Mouse (Mus musculus) neural tube, embryonic 13.5 days (tissue): ENCODE measurements around the gene Rarres2. TPM values are rescaled to one million over a fixed set of nuclear protein-coding genes. Genes with fewer than 3 reads are reported as not detected.

ENCODE experiments used
- ATAC-seq: fragments of 200-750 bp; cut with Nextera tagmentation; 2 replicates; pipeline ENCODE4 v1.8.0; 2017; ENCODE audit warnings: low read depth, mild to moderate bottlenecking, moderate TSS enrichment, moderate library complexity
- H3K27ac ChIP-seq: fragments of 300-500 bp; sonication (generic); replicated peaks from 2 replicates; pipeline ENCODE4 v1.5.1; 2015; ENCODE audit warnings: moderate library complexity, mild to moderate bottlenecking, inconsistent platforms
- H3K27me3 ChIP-seq: fragments of 300-500 bp; sonication (generic); 2 replicates; pipeline ENCODE4 v1.6.1; 2015; ENCODE audit warnings: mild to moderate bottlenecking, inconsistent platforms
- H3K36me3 ChIP-seq: fragments of 300-500 bp; sonication (generic); 2 replicates; pipeline ENCODE4 v1.6.1; 2015; ENCODE audit warnings: mild to moderate bottlenecking, inconsistent platforms
- H3K4me1 ChIP-seq: fragments of 300-500 bp; sonication (generic); replicated peaks from 2 replicates; pipeline ENCODE4 v1.6.1; 2015; ENCODE audit warnings: inconsistent platforms
- H3K4me2 ChIP-seq: fragments of 300-500 bp; sonication (generic); 2 replicates; pipeline ENCODE4 v1.6.1; 2015; ENCODE audit warnings: inconsistent platforms, mild to moderate bottlenecking, moderate library complexity
- H3K4me3 ChIP-seq: fragments of 300-500 bp; sonication (generic); 2 replicates; pipeline ENCODE4 v1.5.1; 2015; ENCODE audit warnings: mild to moderate bottlenecking, inconsistent platforms
- H3K9ac ChIP-seq: fragments of 300-500 bp; sonication (generic); 2 replicates; pipeline ENCODE4 v1.6.1; 2015; ENCODE audit warnings: moderate library complexity, mild to moderate bottlenecking, inconsistent platforms
- H3K9me3 ChIP-seq: fragments of 300-500 bp; sonication (generic); 2 replicates; pipeline ENCODE4 v1.6.1; 2016; ENCODE audit warnings: inconsistent platforms
- WGBS: fragments of 180-500 bp; shearing (Covaris S2); methylation state at CpG from one replicate; pipeline ENCODE4 v1.1.7; 2015; 5-methylcytosine and 5-hydroxymethylcytosine counted together
- polyA plus RNA-seq: library from polyadenylated mRNA; unstranded; fragments of >200 nt; fragmentation: Nextera tagmentation; extraction: Ambion mirVana; gene quantifications from 2 replicates; pipeline ENCODE4 v1.2.1, GENCODE M21; 2015

The Rarres2 gene
- polyA plus RNA-seq, 1 experiment from 2014 or later = 9.2 TPM

DNA sequence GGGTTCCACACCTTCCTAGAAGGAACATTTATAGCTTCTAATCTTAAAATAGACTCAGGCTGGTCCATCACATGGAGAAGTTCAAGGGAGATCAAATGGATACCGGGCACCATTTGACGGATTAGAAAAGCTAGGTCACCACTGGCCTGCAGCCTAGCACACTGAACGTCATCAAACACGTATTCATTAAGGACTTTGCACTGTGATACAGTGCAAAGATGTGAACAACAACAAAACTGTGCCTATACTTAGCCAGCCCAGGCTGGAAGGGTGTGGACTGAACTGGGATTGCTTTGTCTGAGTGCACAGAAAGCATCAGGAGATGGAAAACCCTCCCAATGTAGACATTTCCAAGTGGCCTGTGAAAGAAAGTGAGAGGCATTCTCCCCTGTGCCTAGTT lies 18.8 kb downstream of the Rarres2 start:
- Histone ChIP-seq H3K27me3 (no peaks in the 10 kb centered on the region), H3K4me2 (peak overlapping the region; percentile 73), H3K27ac (peak overlapping the region; percentile 96), H3K4me1 (peaks cover 21% of the 10 kb centered on the region), H3K36me3 (peaks cover 21% of the 10 kb centered on the region), H3K9me3 (no peaks in the 10 kb centered on the region), H3K9ac (peak overlapping the region; percentile 90), H3K4me3 (peak overlapping the region; percentile 55)
- WGBS = 75% methylated on average over 4 of the region's 4 CpGs
- ATAC-seq = 0 out of 2 replicates have a peak, but pooled peaks have one; percentile 22

- Histone ChIP-seq H3K9me3 (no peaks in the 10 kb centered on the region), H3K27ac (peak overlapping the region; percentile 96; the same call in 1 of the 2 replicates)
These were observed 19.7 kb downstream of the Rarres2 start for GRCm38 (mm10) chr6:48552918-48553317.

DNA sequence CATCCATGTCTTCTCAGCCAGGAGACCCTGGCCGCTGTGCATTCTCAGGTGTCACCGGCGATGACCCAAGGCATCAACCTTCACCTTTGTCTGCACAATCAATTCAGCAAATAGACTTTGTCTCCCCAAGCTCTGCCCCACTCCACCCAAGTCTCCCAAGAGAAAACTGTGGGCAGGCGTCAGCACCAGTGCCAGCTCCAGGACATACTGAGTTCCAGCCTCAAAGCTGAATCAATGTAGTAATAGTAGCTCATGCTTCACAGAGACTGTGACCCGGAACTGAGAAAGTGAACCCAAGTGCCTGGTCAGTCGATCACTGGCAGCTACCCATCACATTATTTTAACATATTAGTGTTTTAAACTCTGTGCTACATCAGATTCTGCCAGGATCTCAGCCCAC lies 24.3 kb downstream of the Rarres2 start:
- H3K4me2 ChIP-seq = no peak overlapping the region
- WGBS = 92% methylated on average over 6 of the region's 6 CpGs
- no peak overlapping the region for H3K9ac ChIP-seq
- H3K36me3 ChIP-seq = no peaks in the 10 kb centered on the region
- no peaks in the 10 kb centered on the region for H3K4me1 ChIP-seq
- ATAC-seq = no peak
- no peak overlapping the region for H3K4me3 ChIP-seq
- H3K9me3 ChIP-seq = no peaks in the 10 kb centered on the region
- H3K27me3 ChIP-seq = no peaks in the 10 kb centered on the region
- H3K27ac ChIP-seq = no peak overlapping the region

More at GRCm38 (mm10) chr6:48552918-48553317, 19.7 kb downstream of the Rarres2 start:
- Histone ChIP-seq H3K4me3 (no peak overlapping the region), H3K4me1 (peaks cover 21% of the 10 kb centered on the region), H3K27me3 (no peaks in the 10 kb centered on the region), H3K4me2 (no peak overlapping the region), H3K36me3 (peaks cover 13% of the 10 kb centered on the region), H3K9ac (no peak overlapping the region)
- 69% methylated on average over 4 of the region's 4 CpGs for WGBS
- no peak for ATAC-seq

GRCm38 (mm10) chr6:48546858-48547257 lies 25.7 kb downstream of the Rarres2 start:
- ATAC-seq = no peak
- Histone ChIP-seq H3K9me3 (no peaks in the 10 kb centered on the region), H3K27me3 (no peaks in the 10 kb centered on the region), H3K4me1 (0 out of 2 replicates have a peak, but pooled peaks cover 3% of the 10 kb centered on the region), H3K4me3 (no peak overlapping the region), H3K36me3 (peaks cover 9% of the 10 kb centered on the region), H3K9ac (no peak overlapping the region), H3K4me2 (no peak overlapping the region), H3K27ac (no peak overlapping the region)
- WGBS = 71% methylated on average over 4 of the region's 4 CpGs

- ATAC-seq = no peak
- WGBS = 60% methylated on average over 1 of the region's 1 CpGs
These were observed 26.3 kb downstream of the Rarres2 start for GRCm38 (mm10) chr6:48546271-48546670.

DNA sequence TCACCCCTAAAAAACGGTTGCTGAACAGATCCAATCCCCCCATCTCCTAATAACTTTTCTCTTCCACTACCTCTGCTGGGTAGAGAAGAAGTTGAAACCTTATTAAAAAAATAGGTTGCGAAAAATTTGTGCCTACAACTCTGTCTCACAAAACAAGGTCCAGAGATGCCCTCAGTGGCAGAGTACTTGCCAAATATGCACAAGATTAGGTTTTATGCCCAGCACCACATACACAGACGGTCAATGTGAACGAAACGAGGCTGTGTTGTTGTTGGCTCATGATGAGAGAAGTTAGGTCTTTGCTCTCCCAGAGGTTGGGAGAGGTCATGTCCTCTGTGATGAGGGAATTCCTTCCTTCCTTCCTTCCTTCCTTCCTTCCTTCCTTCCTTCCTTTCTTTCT lies 27.3 kb downstream of the Rarres2 start:
- no peaks in the 10 kb centered on the region for H3K9me3 ChIP-seq
- WGBS = 86% methylated on average over 5 of the region's 5 CpGs
- no peak for ATAC-seq
- no peak overlapping the region for H3K4me2 ChIP-seq
- H3K4me3 ChIP-seq = no peak overlapping the region
- peaks cover 25% of the 10 kb centered on the region for H3K36me3 ChIP-seq
- peaks cover 15% of the 10 kb centered on the region for H3K4me1 ChIP-seq
- no peak overlapping the region for H3K27ac ChIP-seq
- H3K27me3 ChIP-seq = no peaks in the 10 kb centered on the region
- H3K9ac ChIP-seq = no peak overlapping the region

More at GRCm38 (mm10) chr6:48546271-48546670, 26.3 kb downstream of the Rarres2 start:
- H3K4me1 ChIP-seq = peaks cover 9% of the 10 kb centered on the region
- no peak overlapping the region for H3K9ac ChIP-seq
- H3K27me3 ChIP-seq = no peaks in the 10 kb centered on the region
- H3K27ac ChIP-seq = no peak overlapping the region
- H3K36me3 ChIP-seq = peaks cover 14% of the 10 kb centered on the region
- H3K4me2 ChIP-seq = no peak overlapping the region
- no peak overlapping the region for H3K4me3 ChIP-seq
- H3K9me3 ChIP-seq = no peaks in the 10 kb centered on the region

DNA sequence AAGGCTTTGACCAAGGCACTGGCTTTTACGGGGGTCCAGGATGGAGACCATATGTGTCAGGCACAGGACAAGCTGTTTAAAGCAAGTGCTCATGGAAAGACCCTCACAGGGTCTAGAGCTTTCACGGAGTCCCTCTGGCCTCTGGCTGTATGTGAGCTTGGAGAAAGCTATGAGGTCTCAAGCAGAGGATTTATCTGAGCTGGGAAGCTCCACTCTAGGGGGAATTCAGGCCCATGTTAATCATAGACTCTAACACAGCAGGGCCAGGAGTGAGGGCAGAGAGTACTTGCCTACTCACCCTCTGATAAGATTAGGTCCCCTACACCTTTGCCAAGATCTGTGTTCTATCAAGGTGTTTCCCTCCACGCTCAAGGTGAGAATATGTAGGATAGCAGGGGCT lies 30.0 kb downstream of the Rarres2 start:
- Histone ChIP-seq H3K9ac (no peak overlapping the region), H3K36me3 (peaks cover 29% of the 10 kb centered on the region), H3K4me3 (no peak overlapping the region), H3K4me2 (no peak overlapping the region), H3K4me1 (peaks cover 35% of the 10 kb centered on the region), H3K9me3 (no peaks in the 10 kb centered on the region), H3K27me3 (no peaks in the 10 kb centered on the region), H3K27ac (no peak overlapping the region)
- no peak for ATAC-seq
- WGBS = 89% methylated on average over 3 of the region's 3 CpGs

DNA sequence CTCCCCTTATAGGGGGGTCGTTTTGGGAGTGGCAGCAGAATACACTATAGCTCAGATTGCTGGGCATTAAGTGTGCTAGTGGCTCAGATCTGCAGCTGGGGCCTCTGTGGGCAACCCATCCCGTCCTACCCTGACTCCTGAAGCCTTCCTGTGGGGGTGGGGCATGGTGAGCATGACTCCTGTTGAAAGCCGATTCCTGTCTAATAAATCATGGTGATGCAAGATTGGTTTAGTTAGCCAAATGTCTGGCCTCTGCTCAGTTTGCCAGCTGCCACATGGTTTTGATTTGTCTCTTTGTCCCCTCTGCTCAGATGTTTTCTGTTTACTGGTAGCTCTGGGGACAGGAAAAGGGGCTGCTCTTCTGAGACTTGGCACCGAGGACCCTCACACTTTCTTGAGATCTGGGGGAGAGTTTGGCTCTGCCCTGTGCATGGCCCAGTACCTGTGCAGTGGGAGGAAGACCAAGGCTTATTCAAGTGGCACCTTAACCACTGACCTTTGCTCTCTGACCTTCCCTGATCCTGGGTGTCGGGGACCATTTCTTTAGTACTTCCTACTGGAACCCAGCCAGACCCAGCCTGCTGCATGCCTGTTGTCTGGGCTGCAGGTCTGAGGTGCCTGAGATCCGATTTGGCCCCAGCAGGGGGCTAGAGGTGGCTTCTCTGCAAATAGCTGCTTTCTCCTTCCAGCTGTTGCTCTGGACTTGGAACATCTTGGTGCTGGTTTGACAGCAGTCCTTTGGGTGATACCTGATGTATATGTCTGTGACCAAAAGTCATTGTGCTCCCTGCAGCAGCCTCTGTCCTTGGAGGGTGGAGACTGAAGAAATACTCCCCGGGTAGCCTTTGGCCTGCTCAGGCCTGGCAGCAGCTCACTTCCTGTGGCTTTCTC lies 30.8 kb downstream of the Rarres2 start:
- Histone ChIP-seq H3K9me3 (no peaks in the 10 kb centered on the region), H3K36me3 (peaks cover 29% of the 10 kb centered on the region), H3K4me1 (peaks cover 39% of the 10 kb centered on the region), H3K9ac (0 out of 2 replicates have a peak overlapping the region, but pooled peaks have one; percentile 13), H3K4me2 (no peak overlapping the region), H3K27ac (no peak overlapping the region; the same call in 1 of the 2 replicates), H3K27me3 (no peaks in the 10 kb centered on the region), H3K4me3 (no peak overlapping the region)
- no peak for ATAC-seq
- WGBS = 41% methylated on average over 7 of the region's 7 CpGs

DNA sequence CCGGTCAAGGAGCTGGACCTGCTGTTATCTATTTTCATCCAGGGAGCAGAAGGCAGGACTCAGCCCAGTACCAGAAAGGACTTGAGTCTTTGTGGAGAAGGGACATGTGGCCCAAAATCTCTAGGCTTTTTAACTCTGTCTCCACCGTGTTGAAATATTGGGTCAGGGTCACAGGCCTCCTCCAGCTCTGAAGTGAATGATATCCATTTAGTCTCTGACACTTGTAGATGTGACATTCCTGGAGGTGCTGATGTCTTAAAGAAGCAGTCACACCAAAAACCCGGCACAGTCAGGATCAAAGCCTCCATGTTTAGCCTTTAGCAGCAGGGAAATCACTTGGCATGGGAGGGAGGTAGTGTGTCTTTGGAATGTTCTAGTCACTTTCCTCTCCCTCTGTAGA lies 31.9 kb downstream of the Rarres2 start:
- no peak for ATAC-seq
- H3K4me2 ChIP-seq = no peak overlapping the region
- no peak overlapping the region for H3K4me3 ChIP-seq
- WGBS = 71% methylated on average over 3 of the region's 3 CpGs
- no peaks in the 10 kb centered on the region for H3K9me3 ChIP-seq
- no peaks in the 10 kb centered on the region for H3K27me3 ChIP-seq
- peaks cover 29% of the 10 kb centered on the region for H3K36me3 ChIP-seq
- H3K27ac ChIP-seq = no peak overlapping the region
- H3K9ac ChIP-seq = no peak overlapping the region
- peaks cover 45% of the 10 kb centered on the region for H3K4me1 ChIP-seq

- H3K27me3 ChIP-seq = no peaks in the 10 kb centered on the region
- H3K27ac ChIP-seq = no peak overlapping the region
- no peaks in the 10 kb centered on the region for H3K9me3 ChIP-seq
- 55% methylated on average over 5 of the region's 5 CpGs for WGBS
- no peak overlapping the region for H3K4me2 ChIP-seq
- no peak for ATAC-seq
- no peak overlapping the region for H3K4me3 ChIP-seq
- no peak overlapping the region for H3K9ac ChIP-seq
- peaks cover 29% of the 10 kb centered on the region for H3K36me3 ChIP-seq
- H3K4me1 ChIP-seq = peaks cover 45% of the 10 kb centered on the region
These were observed 32.7 kb downstream of the Rarres2 start for GRCm38 (mm10) chr6:48539860-48540259.

DNA sequence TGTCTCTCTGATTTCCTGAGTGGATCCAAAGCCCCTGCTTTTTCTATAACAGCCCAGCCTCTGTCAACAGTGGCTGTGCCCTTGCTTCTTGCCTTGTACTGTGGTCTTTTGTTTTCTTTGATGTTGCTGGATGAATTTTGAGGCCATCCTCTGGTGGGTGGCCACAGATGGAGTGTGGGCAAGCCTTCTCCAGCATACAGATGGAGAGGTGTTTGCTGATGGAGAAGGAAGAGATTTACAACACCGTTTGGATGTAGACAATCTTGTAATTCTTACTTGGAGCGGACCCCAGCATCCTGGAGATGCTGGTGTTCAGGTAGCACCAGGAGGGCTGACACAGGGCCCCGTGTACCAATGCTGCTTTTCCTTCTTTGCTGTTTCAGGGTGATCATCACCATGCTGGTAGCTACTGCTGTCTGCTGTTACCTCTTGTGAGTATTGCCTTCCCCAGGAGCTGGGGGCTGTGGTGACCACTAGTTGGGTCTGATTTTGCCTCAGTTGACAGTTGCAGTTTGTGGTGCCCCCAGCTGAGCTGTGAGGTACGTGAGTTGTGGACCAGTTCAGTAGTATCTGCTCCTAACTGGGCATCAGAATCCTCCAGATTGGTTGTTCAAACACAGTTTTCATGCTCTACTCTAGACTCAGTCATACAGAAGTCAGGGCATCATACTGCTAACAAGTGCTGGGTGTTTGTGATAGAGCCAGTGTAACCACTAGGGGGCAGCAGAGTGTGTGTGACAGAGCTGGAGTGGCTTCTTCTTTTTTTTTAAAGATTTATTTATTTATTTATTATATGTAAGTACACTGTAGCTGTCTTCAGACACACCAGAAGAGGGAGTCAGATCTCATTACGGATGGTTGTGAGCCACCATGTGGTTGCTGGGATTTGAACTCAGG lies 33.5 kb downstream of the Rarres2 start:
- peak overlapping the region; percentile 92 for H3K9ac ChIP-seq
- H3K4me1 ChIP-seq = peaks cover 45% of the 10 kb centered on the region
- H3K36me3 ChIP-seq = peaks cover 29% of the 10 kb centered on the region
- H3K27me3 ChIP-seq = no peaks in the 10 kb centered on the region
- 0 out of 2 replicates have a peak overlapping the region, but pooled peaks have one; percentile 5 for H3K27ac ChIP-seq
- peak overlapping the region; percentile 66 for H3K4me3 ChIP-seq
- 74% methylated on average over 5 of the region's 5 CpGs for WGBS
- peak overlapping the region; percentile 68 for H3K4me2 ChIP-seq
- H3K9me3 ChIP-seq = no peaks in the 10 kb centered on the region
- no peak for ATAC-seq
